Mouse (Mus musculus) thymus, adult 18-20 months (tissue): ENCODE data around the gene Gabrg3.
"Not testable (repeated sequence)": the region's sequence is repeated elsewhere in the genome, so short reads cannot be mapped to it uniquely, and the experiment has no call there.

Experiments
- DNase-seq, 2 experiments: peaks; one replicate each; pipeline ENCODE4 v3.0.0; 2022; ENCODE audit warnings: mixed read lengths in 2 of 2

Gene Gabrg3

GRCm38 (mm10) chr7:57307337-57307736 is 79.7 kb downstream of the Gabrg3 start:
- no peak for DNase-seq

- DNase-seq: no peak
Observed at GRCm38 (mm10) chr7:57296639-57297038, 90.3 kb downstream of the Gabrg3 start.

DNA sequence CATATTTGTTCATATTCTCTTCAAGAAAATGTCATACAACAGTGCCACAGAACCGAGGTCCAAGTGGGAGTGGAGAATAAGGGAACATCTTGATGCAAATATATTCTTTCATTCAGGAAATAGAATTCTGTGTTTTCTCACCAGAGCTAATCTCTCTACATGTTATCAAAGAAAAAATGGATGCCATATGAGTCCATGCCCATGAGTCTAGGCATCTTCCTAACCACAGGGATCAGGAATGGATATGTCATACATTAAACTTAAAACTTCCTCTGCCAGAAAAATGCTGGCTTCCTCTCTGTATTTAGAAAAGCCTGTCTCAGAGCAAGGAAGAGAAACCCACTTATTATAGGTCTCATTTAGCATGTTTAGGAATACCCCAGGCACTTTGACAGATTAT is 92.9 kb downstream of the Gabrg3 start:
- DNase-seq: no peak

- no peak for DNase-seq
Observed at GRCm38 (mm10) chr7:57293564-57293963, 93.4 kb downstream of the Gabrg3 start.

DNA sequence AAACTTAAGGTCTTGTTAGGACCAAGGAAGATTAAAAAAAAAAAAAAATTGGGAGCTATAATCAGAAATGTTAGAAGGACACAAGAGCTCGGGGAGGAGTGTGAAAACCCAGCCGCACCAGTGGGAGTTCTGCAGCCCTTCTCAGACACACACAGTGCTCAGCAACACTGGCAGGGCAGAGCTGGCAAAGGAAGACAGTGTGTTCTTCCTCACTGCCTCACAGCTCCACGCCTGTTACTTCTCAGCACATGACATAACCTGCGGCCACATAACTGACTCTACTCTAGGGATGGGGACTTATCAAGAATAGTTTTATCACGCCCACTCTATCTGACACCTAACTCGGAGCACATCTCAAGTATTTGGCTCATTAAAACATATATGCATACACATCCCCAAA is 103.8 kb downstream of the Gabrg3 start:
- DNase-seq: no peak

GRCm38 (mm10) chr7:57278841-57279240 is 108.1 kb downstream of the Gabrg3 start:
- no peak for DNase-seq

- no peak for DNase-seq
Observed at GRCm38 (mm10) chr7:57260201-57260600, 126.8 kb downstream of the Gabrg3 start.

DNA sequence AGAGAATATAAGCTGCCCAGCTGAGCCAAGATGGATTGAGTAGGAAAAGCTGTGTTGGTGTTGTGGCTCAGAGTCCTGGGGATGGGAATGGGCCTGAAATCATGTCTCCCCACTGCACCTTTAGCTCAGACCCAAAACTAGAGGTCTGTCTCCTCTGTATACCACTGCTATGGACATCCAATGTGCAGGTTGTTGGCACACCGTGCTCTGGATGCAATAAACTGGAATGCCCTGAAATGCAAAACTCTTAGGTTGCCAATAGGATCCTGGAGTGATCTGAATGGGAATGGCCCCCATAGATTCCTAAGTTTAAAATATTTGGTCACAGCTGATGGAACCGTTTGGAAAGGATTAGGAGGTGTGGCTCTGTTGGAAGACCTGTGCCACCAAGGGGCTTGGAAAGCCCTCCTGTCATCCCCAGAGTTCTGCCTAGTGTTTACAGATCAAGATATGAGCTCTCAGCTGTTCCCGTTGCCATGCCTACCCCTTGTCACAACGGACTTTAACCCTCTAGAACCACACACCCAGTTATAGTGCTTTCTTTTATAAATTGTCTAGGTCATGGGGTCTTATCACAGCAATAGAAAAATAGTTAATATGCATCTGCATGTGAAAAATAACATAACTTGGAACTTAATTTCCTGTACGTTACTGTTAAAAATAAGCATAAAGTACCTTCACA is 128.0 kb downstream of the Gabrg3 start:
- no peak for DNase-seq

GRCm38 (mm10) chr7:57243981-57244380 is 143.0 kb downstream of the Gabrg3 start:
- DNase-seq: no peak

- DNase-seq: no peak
Observed at GRCm38 (mm10) chr7:57214119-57214518, 172.9 kb downstream of the Gabrg3 start.

- no peak for DNase-seq
Observed at GRCm38 (mm10) chr7:57186015-57186414, 201.0 kb downstream of the Gabrg3 start.

DNA sequence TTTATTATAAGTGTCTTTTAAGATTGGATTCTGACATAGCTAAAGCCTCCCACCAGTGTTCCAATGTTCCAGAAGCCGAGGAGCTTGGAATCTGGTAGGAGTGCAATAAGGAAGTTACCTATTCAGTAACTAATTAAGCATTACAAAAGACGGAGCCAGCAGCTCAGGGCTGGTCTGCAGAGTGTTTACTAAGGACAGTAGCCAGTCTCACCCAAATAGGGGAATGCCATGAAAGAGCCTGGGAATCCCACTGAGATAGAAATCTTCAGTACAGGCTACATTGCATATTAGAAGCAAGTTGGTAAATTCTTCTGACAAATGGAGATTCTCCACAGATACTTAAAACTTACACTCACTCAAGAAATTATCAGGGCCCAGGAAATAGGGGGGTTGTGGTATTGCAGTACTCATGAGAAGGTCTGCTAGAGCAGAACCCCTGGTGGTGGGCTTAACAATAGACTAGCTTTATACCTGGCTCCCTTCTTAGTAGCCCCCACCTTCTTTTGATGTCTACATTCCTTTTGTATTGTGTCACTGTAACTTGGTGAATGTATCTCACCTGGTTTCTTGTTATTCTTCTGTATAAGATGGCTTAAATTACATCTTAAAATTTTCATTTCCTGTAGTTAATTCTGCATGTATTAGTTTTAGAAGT is 211.0 kb downstream of the Gabrg3 start:
- not testable (repeated sequence) for DNase-seq

- no peak for DNase-seq
Observed at GRCm38 (mm10) chr7:57166931-57167330, 220.1 kb downstream of the Gabrg3 start.

GRCm38 (mm10) chr7:57158211-57158610 is 228.8 kb downstream of the Gabrg3 start:
- DNase-seq: no peak

DNA sequence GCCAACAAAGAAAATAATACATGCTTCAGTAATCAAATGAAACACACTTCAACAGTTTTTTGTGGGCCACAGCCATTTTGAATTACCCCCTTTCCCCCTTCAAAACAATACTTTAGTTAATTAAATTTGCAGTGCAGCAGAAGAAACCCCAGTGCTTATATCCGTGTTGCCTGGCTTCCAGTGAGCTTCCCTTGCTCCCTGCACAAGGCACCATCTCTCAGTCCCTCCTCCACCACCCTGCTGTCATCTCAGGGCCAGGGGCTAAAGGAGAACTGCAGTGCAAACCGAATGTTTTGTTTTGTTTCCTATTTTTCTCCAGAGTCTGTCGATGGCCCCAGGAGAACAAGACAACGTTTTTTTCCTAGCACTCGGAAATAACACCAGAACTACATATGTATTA is 233.2 kb downstream of the Gabrg3 start:
- no peak for DNase-seq

DNA sequence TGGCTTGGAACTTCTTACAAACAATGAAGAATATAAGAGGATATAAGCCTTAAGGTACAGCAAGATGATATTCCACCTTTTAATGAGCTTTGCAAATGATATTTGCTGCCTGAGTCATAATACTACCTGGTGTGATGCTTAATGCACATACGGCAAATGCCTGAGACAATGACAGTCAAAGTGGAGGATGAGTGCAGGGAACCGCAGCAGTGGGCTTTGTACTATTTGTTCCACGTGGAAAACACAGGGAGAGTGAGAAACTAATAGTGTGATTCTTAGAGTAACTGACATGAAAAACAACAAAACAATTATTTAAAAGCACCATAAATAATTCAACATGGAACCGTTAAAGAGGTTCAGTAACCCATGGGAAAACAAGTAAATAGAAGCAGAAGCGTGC is 236.2 kb downstream of the Gabrg3 start:
- no peak for DNase-seq

- no peak for DNase-seq
Observed at GRCm38 (mm10) chr7:57138072-57138704, 248.8 kb downstream of the Gabrg3 start.

- DNase-seq: no peak
Observed at GRCm38 (mm10) chr7:57133009-57133408, 254.0 kb downstream of the Gabrg3 start.

DNA sequence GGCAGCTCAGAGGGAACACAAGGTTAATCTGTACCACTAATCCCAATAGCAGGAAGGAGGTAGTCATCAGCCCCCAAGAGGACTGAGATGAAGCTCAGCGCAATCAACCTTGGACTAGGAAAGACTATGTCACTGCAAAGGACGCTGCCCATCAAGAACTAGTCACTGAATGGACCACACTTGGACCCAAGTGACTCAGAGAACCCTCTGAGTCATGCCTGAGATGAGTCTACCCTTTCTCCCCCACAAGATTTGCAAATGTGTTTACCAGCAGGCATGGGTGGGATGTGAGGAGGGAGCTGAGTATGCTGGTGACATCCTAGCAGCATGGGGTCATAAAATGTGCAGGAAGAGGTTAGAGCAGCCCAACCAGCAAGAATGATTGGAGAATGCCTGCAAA is 254.5 kb downstream of the Gabrg3 start:
- no peak for DNase-seq

DNA sequence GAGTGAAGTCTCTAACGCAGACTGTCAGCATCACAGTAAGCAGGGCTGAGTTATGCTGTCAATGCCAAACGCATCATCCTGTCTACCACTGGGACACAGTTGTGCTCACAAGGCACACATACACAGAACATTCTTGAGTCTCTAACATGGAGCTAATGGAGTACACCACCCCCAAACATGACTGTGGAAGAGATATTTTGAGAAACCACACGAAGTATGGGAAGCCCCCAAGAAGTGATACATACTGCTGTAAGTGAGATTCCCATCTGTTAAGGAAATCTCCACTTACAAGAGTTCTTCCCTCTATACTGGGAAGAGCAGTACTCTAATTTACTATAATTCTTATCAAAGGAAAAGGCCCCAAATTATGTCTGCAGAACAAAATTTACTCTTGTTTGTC is 286.9 kb downstream of the Gabrg3 start:
- DNase-seq: no peak

- DNase-seq: no peak
Observed at GRCm38 (mm10) chr7:57082071-57082470, 304.9 kb downstream of the Gabrg3 start.

DNA sequence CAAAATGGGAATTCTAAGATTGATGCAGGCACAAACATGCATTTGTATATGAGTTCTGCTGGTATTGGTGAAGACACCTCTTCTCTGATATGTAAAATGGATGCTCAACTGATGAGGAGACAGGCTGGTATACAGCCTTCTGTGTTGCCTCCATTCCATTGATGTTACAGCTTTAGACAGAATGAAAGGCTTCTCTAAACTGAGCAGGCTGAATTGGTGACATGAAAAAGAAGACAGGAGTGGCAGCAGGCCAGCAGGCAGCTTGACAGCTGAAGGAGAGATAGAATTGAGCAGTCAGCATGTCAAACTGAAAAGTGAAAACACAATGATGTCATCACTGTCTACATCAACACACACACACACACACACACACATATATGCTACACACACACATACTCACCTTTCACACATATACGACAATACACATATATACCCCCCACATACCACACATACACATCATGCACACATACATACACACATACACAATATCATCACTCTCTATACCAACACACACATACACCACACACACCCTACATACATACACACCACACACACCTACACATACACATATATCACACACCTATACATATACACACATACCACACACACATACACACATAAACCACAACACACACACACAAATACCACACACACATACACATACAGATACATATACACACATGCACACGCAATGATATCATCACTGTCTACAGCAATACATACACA is 315.4 kb downstream of the Gabrg3 start:
- DNase-seq: no peak

- DNase-seq: no peak
Observed at GRCm38 (mm10) chr7:57065398-57065797, 321.6 kb downstream of the Gabrg3 start.
